In genomic region chr17:5439831-5440158, GRCm38 (mm10) we compare ENCODE assay signal across 8 mouse cellular contexts. TPM values are rescaled to one million over a fixed set of nuclear protein-coding genes. Genes with fewer than 3 reads are reported as not detected.
A peak's percentile ranks its signal among the peaks of the same experiment; 100 is the strongest.
DNase-seq lines count a peak whose midpoint lies in the region; ATAC-seq and TF ChIP-seq lines count a peak whose summit lies in the region.

No protein-coding gene starts in this region.

- peak; percentile 52 for ATAC-seq in kidney, embryonic 15.5 days (replicated peaks; ENCODE audit: low FRiP score)
- peak; percentile 50 for ATAC-seq in hindbrain, postnatal 0 days
- no peak for ATAC-seq in midbrain, embryonic 16.5 days

- H3K9ac ChIP-seq in kidney, embryonic 15.5 days, result peak overlapping the region; percentile 84
- peak overlapping the region; percentile 65 for H3K9ac ChIP-seq in hindbrain, postnatal 0 days (replicated peaks; ENCODE audit: low read length)
- peak overlapping the region; percentile 64 for H3K9ac ChIP-seq in midbrain, embryonic 16.5 days (ENCODE audit: low read depth, low read length)

- DNase-seq in kidney, adult 11 months, result no peak
- DNase-seq in hindbrain, postnatal 0 days (ENCODE audit: low spot score), result no peak
- DNase-seq in thymus, postnatal 4 days, result no peak
- no peak for DNase-seq in frontal cortex, postnatal 25 days (ENCODE audit: low spot score in 2 of 2)
- no peak for DNase-seq in retina, embryonic 14.5 days (ENCODE audit: low spot score)

- H3K36me3 ChIP-seq in kidney, embryonic 15.5 days, result peaks cover 24% of the 10 kb centered on the region
- no peaks in the 10 kb centered on the region for H3K36me3 ChIP-seq in hindbrain, postnatal 0 days (ENCODE audit: insufficient read depth, low read length)
- H3K36me3 ChIP-seq in midbrain, embryonic 16.5 days (ENCODE audit: control insufficient read depth, insufficient read depth, low read length), result no peaks in the 10 kb centered on the region

- peak overlapping the region; percentile 92 for H3K27ac ChIP-seq in kidney, embryonic 15.5 days
- peak overlapping the region; percentile 72 for H3K27ac ChIP-seq in brown adipose tissue, adult 24 weeks (replicated peaks; ENCODE audit: low read depth, low read length)
- peak overlapping the region; percentile 54; the same call in 1 of the 2 replicates for H3K27ac ChIP-seq in hindbrain, postnatal 0 days
- peak overlapping the region; percentile 85 for H3K27ac ChIP-seq in midbrain, embryonic 16.5 days (ENCODE audit: low read length)

- H3K9me3 ChIP-seq in kidney, embryonic 15.5 days (replicated peaks), result no peaks in the 10 kb centered on the region
- no peaks in the 10 kb centered on the region for H3K9me3 ChIP-seq in hindbrain, postnatal 0 days (ENCODE audit: low read length)
- no peaks in the 10 kb centered on the region for H3K9me3 ChIP-seq in midbrain, embryonic 16.5 days (replicated peaks; ENCODE audit: control insufficient read depth, low read length, poor library complexity, severe bottlenecking)

- H3K4me2 ChIP-seq in kidney, embryonic 15.5 days, result peak overlapping the region; percentile 85
- H3K4me2 ChIP-seq in hindbrain, postnatal 0 days (ENCODE audit: low read depth, low read length), result peak overlapping the region; percentile 63
- peak overlapping the region; percentile 91 for H3K4me2 ChIP-seq in midbrain, embryonic 16.5 days (ENCODE audit: low read length)

- H3K4me1 ChIP-seq in kidney, embryonic 15.5 days, result peaks cover 18% of the 10 kb centered on the region
- no peaks in the 10 kb centered on the region for H3K4me1 ChIP-seq in brown adipose tissue, adult 24 weeks (ENCODE audit: control insufficient read depth, insufficient read depth, insufficient read length, low read length)
- H3K4me1 ChIP-seq in hindbrain, postnatal 0 days (ENCODE audit: insufficient read depth, low read length), result no peaks in the 10 kb centered on the region
- peaks cover 17% of the 10 kb centered on the region for H3K4me1 ChIP-seq in midbrain, embryonic 16.5 days (ENCODE audit: control insufficient read depth, insufficient read depth, low read length)

- no peak for TF ChIP-seq CTCF in hindbrain, postnatal 0 days (IDR thresholded peaks at IDR 0.05; ENCODE audit: low read depth)

- WGBS in kidney, embryonic 15.5 days, result 0% methylated on average over 8 of the region's 8 CpGs
- WGBS in hindbrain, postnatal 0 days, result under 1% methylated on average over 8 of the region's 8 CpGs
- under 1% methylated on average over 8 of the region's 8 CpGs for WGBS in midbrain, embryonic 16.5 days

- H3K27me3 ChIP-seq in kidney, embryonic 15.5 days, result peaks cover 6% of the 10 kb centered on the region; the same call in 1 of the 2 replicates
- H3K27me3 ChIP-seq in hindbrain, postnatal 0 days (ENCODE audit: insufficient read depth, low read length), result no peaks in the 10 kb centered on the region
- H3K27me3 ChIP-seq in midbrain, embryonic 16.5 days (ENCODE audit: control insufficient read depth, insufficient read depth, low read depth, low read length), result no peaks in the 10 kb centered on the region

- H3K4me3 ChIP-seq in kidney, embryonic 15.5 days (replicated peaks), result peak overlapping the region; percentile 81
- peak overlapping the region; percentile 72 for H3K4me3 ChIP-seq in brown adipose tissue, adult 24 weeks (ENCODE audit: insufficient read depth, low read depth, low read length)
- peak overlapping the region; percentile 56 for H3K4me3 ChIP-seq in hindbrain, postnatal 0 days (ENCODE audit: low read length)
- H3K4me3 ChIP-seq in midbrain, embryonic 16.5 days (ENCODE audit: low read depth, low read length), result peak overlapping the region; percentile 50

RNA-seq across cellular contexts. Expression of gene Tmem242, which starts 0.3 kb away (rescaled TPM):
- polyA plus RNA-seq in kidney, embryonic 15.5 days (2015; fragmentation: Nextera tagmentation; extraction: Ambion mirVana), result 139 and 140 TPM in 2 replicates
- 323 and 343 TPM in 2 replicates for polyA plus RNA-seq in brown adipose tissue, adult 24 weeks (2012; ENCODE audit: insufficient read depth, insufficient read length, missing spikeins)
- total RNA-seq in hindbrain, postnatal 0 days (2014; rRNA removed), result 57.0 and 67.1 TPM in 2 replicates
- 134 and 147 TPM in 2 replicates for polyA plus RNA-seq in hindbrain, postnatal 0 days (2015; fragmentation: Nextera tagmentation; extraction: Ambion mirVana)
- polyA plus RNA-seq in midbrain, embryonic 16.5 days (2015; fragmentation: Nextera tagmentation; extraction: Ambion mirVana), result 96.3 and 109 TPM in 2 replicates

RNA-seq across cellular contexts. Expression of gene Ldhal6b, which starts 21.2 kb away (rescaled TPM):
- not detected in 2 replicates for polyA plus RNA-seq in kidney, embryonic 15.5 days (2015; fragmentation: Nextera tagmentation; extraction: Ambion mirVana)
- polyA plus RNA-seq in brown adipose tissue, adult 24 weeks (2012; ENCODE audit: insufficient read depth, insufficient read length, missing spikeins), result not detected in 2 replicates
- 0.84 and 1.5 TPM in 2 replicates for total RNA-seq in hindbrain, postnatal 0 days (2014; rRNA removed)
- not detected in 2 replicates for polyA plus RNA-seq in hindbrain, postnatal 0 days (2015; fragmentation: Nextera tagmentation; extraction: Ambion mirVana)
- 0.25 TPM in 1 of 2 replicates, not detected in the other for polyA plus RNA-seq in midbrain, embryonic 16.5 days (2015; fragmentation: Nextera tagmentation; extraction: Ambion mirVana)

RNA-seq across cellular contexts. Expression of gene Zdhhc14, which starts 52.6 kb away (rescaled TPM):
- polyA plus RNA-seq in kidney, embryonic 15.5 days (2015; fragmentation: Nextera tagmentation; extraction: Ambion mirVana), result 2.5 and 3.3 TPM in 2 replicates
- polyA plus RNA-seq in brown adipose tissue, adult 24 weeks (2012; ENCODE audit: insufficient read depth, insufficient read length, missing spikeins), result 2.2 and 3.1 TPM in 2 replicates
- total RNA-seq in hindbrain, postnatal 0 days (2014; rRNA removed), result 19.7 and 20.5 TPM in 2 replicates
- polyA plus RNA-seq in hindbrain, postnatal 0 days (2015; fragmentation: Nextera tagmentation; extraction: Ambion mirVana), result 8.6 and 9.7 TPM in 2 replicates
- polyA plus RNA-seq in midbrain, embryonic 16.5 days (2015; fragmentation: Nextera tagmentation; extraction: Ambion mirVana), result 9.0 and 9.4 TPM in 2 replicates
